Mouse (Mus musculus) ES-Bruce4 (cell line): ENCODE measurements around the gene Rnf26. TPM values are rescaled to one million over a fixed set of nuclear protein-coding genes. Genes with fewer than 3 reads are reported as not detected.
"Not testable (repeated sequence)": the region's sequence is repeated elsewhere in the genome, so short reads cannot be mapped to it uniquely, and the experiment has no call there.

Experiments used
- H3K27ac ChIP-seq: 2 replicates; pipeline ENCODE4 v1.5.1; 2012; ENCODE audit warnings: low read length, inconsistent platforms; ENCODE audit not compliant: insufficient read depth
- H3K27me3 ChIP-seq: 2 replicates; pipeline ENCODE4 v1.6.1; 2012; ENCODE audit warnings: mild to moderate bottlenecking, low read length, inconsistent platforms; ENCODE audit not compliant: control insufficient read depth, poor library complexity, insufficient read depth, severe bottlenecking
- H3K36me3 ChIP-seq: 2 replicates; pipeline ENCODE4 v1.6.1; 2012; ENCODE audit warnings: inconsistent platforms, mild to moderate bottlenecking, low read length, moderate library complexity; ENCODE audit not compliant: control insufficient read depth, poor library complexity, insufficient read depth, severe bottlenecking
- H3K4me1 ChIP-seq: one replicate; pipeline ENCODE4 v1.8.1; 2011; ENCODE audit warnings: low read length; ENCODE audit not compliant: control insufficient read depth, insufficient read depth
- H3K4me3 ChIP-seq: 2 replicates; pipeline ENCODE4 v1.5.1; 2011; ENCODE audit warnings: low read depth, mild to moderate bottlenecking, low read length
- H3K9ac ChIP-seq: 2 replicates; pipeline ENCODE4 v1.6.1; 2012; ENCODE audit warnings: low read depth, mild to moderate bottlenecking, inconsistent platforms; ENCODE audit not compliant: poor library complexity, severe bottlenecking
- H3K9me3 ChIP-seq: replicated peaks from 2 replicates; pipeline ENCODE4 v1.6.1; 2012; ENCODE audit warnings: mild to moderate bottlenecking, low read length, inconsistent platforms; ENCODE audit not compliant: control insufficient read depth, poor library complexity, insufficient read depth, severe bottlenecking
- CTCF ChIP-seq: IDR thresholded peaks from one replicate; pipeline ENCODE4 v1.8.1; 2011; ENCODE audit warnings: low read depth, low read length
- EP300 ChIP-seq: IDR thresholded peaks from 2 replicates; pipeline ENCODE4 v1.6.1; 2011; ENCODE audit warnings: low read depth, low read length; ENCODE audit not compliant: insufficient read depth
- POLR2A ChIP-seq: IDR thresholded peaks from one replicate; pipeline ENCODE4 v1.8.1; 2011; ENCODE audit warnings: low read length; ENCODE audit not compliant: insufficient read depth
- polyA plus RNA-seq: library from polyadenylated mRNA; stranded (reverse); fragments of >200 nt; gene quantifications from 2 replicates; pipeline ENCODE4 v1.2.4, GENCODE M21; 2011; ENCODE audit warnings: low read depth; ENCODE audit not compliant: missing spikeins, insufficient read depth, insufficient read length

Rnf26 gene
- polyA plus RNA-seq, 1 experiment: 34.1 TPM

DNA sequence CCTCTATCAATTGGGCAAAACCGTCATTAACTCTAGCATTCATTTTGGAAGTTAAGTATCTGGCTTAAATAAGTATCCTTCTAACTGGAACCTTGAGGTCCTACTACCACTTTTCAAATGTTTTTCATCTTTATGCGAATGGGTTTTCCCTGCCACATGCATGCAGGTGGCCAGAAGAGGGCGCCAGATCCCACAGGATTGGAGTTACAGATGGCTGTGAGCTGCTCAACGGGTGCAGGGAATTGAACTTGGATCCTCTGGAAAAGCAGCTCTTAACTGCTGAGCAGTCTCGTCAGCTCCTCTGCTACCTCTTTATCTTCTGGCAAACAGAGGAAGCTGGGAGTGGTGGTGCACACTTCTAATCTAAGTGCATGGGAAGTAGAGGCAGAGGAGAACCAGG lies 5.7 kb upstream of the Rnf26 start:
- TF ChIP-seq POLR2A (no peak), CTCF (peak; percentile 92), EP300 (no peak)
- Histone ChIP-seq H3K36me3 (no peaks in the 10 kb centered on the region), H3K27ac (no peak overlapping the region), H3K4me3 (no peak overlapping the region), H3K9me3 (no peaks in the 10 kb centered on the region), H3K9ac (no peak overlapping the region), H3K27me3 (no peaks in the 10 kb centered on the region), H3K4me1 (no peaks in the 10 kb centered on the region)

DNA sequence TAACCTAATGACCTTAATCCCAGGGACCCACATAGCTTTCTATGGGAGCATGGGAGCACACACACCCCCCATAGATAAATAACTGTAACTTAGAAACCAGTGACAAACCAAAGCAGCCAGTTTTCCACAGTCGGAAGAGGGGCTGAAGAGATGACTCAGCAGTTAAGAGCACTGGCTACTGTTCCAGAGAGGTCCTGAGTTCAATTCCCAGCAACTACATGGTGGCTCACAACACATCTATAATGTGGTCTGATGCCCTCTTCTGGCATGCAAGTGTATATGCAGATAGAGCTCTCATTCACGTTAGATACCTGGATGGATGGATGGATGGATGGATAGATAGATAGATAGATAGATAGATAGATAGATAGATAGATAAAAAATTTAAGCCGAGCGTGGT lies 2.9 kb upstream of the Rnf26 start:
- no peak overlapping the region for H3K4me3 ChIP-seq
- H3K9me3 ChIP-seq: no peaks in the 10 kb centered on the region
- no peaks in the 10 kb centered on the region for H3K36me3 ChIP-seq
- H3K27me3 ChIP-seq: no peaks in the 10 kb centered on the region
- H3K4me1 ChIP-seq: no peaks in the 10 kb centered on the region
- TF ChIP-seq CTCF (peak; percentile 23), EP300 (no peak)
- no peak overlapping the region for H3K27ac ChIP-seq
- no peak overlapping the region for H3K9ac ChIP-seq

DNA sequence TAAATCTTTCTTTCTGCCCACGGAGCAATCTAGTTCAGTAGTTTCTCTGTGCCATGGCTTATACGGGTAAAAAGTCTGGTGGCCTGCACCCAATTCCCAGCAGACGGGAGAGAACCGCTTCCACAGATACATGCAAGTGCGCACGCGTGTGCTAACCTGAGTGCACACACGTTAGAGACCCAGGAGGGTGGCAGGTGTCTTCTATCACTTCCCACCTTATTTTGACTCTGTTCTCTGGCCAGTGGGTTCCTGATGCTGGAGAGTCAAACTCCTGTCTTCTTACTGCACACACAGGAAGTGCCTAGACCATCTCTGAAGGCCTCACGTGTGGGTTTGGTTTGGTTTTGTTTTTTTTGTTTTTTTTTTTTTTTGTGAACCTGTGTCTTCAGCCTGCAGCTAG lies 2.3 kb upstream of the Rnf26 start:
- Histone ChIP-seq H3K4me1 (no peaks in the 10 kb centered on the region), H3K27ac (no peak overlapping the region), H3K4me3 (no peak overlapping the region), H3K9ac (no peak overlapping the region), H3K27me3 (no peaks in the 10 kb centered on the region), H3K36me3 (no peaks in the 10 kb centered on the region), H3K9me3 (no peaks in the 10 kb centered on the region)
- no peak for TF ChIP-seq EP300
- TF ChIP-seq CTCF: no peak
- no peak for TF ChIP-seq POLR2A

DNA sequence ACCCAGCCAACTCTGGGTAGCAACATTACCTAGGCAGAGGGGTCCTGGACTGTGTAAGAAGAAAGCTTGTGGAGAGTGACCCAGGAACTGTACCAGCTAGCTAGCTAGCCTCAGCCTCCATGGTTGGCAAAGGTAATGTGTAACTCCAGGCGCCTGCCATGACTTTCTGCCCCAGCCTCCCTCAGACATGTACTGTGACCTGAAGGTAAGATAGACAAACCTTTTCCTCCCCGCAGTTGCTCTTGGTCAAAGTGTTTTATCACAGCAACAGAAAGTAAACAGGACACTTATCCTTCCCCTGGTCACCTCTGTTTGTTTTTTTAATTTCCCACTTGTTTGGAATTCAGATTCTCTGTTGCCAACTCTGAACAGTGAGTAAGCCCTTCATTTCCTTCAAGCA lies 1.1 kb upstream of the Rnf26 start:
- no peaks in the 10 kb centered on the region for H3K4me1 ChIP-seq
- H3K9ac ChIP-seq: peak overlapping the region; percentile 29
- TF ChIP-seq POLR2A (no peak), CTCF (no peak), EP300 (no peak)
- no peaks in the 10 kb centered on the region for H3K27me3 ChIP-seq
- H3K27ac ChIP-seq: peak overlapping the region; percentile 20; the same call in 1 of the 2 replicates
- no peak overlapping the region for H3K4me3 ChIP-seq
- 0 out of 2 replicates have a peak, but pooled peaks cover 3% of the 10 kb centered on the region for H3K36me3 ChIP-seq
- no peaks in the 10 kb centered on the region for H3K9me3 ChIP-seq

DNA sequence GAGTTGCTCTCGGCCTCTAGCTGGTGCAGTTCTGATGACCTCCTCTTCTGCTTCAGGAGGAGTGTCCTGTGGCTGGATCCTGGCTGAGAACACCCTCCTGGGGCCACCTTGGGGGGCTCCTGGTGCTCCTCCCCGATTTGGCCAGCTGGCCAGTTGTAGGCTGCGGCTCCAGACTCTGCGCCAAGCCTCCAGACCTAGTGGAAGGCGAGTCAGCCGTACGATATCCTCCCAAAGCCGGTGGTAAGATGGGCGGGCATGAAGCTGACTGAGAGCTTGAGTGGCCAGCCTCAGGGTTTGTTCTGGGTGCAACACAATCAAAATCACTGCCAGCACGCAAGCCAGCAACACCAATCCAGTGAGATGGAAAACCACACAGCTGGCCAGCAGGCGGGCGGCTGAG lies 1.4 kb downstream of the Rnf26 start:
- not testable (repeated sequence) for H3K4me1 ChIP-seq, H3K4me3 ChIP-seq, H3K36me3 ChIP-seq, H3K27me3 ChIP-seq, H3K27ac ChIP-seq, H3K9me3 ChIP-seq, H3K9ac ChIP-seq

DNA sequence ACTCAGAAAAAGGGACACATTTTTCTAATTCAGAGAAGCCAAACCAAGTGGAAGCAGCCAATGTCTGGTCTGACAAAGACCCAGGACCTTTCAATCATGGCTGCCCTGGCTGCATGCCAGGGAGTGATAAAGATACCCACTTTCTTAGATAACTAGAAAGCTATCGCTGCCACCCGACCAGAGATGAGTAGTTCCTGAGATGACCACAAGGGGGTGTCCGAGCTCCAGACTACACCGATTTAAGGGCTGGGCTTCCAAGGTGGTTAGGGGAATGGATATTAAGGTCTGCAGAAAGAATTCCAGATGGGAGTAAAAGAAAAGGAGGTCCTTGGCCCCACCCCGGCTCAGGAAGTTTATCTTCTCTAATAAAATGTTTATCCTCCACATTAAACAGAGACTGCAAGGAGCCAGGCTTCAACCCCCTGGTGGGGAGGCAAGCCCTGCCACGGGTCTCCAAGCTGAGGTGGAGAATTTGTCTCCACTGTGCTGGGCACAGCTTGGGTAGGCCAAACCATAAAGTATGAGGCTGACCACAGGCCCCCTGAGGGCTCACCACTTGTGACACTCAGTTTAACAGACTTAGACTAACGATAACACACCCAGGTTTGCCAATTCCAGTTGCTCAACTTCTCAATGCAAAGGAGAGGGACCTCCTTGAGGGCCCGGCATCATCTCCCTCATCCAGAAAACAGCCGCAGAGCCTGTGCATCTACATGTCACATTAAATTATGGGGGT lies 3.8 kb downstream of the Rnf26 start:
- H3K36me3 ChIP-seq: 0 out of 2 replicates have a peak, but pooled peaks cover 3% of the 10 kb centered on the region
- no peaks in the 10 kb centered on the region for H3K4me1 ChIP-seq
- no peak overlapping the region for H3K27ac ChIP-seq
- H3K9me3 ChIP-seq: no peaks in the 10 kb centered on the region
- no peak overlapping the region for H3K4me3 ChIP-seq
- no peaks in the 10 kb centered on the region for H3K27me3 ChIP-seq
- no peak overlapping the region for H3K9ac ChIP-seq
- TF ChIP-seq EP300 (no peak), CTCF (peak; percentile 62), POLR2A (no peak)
